Mouse (Mus musculus) liver, embryonic 14.5 days (tissue): Measurements from ENCODE around the gene Elac2.

Source experiments
- CTCF ChIP-seq: IDR thresholded peaks from 2 replicates; pipeline ENCODE4 v1.5.1; 2016; ENCODE audit warnings: antibody characterized with exemption, low read depth, control low read depth
- EP300 ChIP-seq: IDR thresholded peaks from 2 replicates; pipeline ENCODE4 v1.6.1; 2016; ENCODE audit warnings: antibody characterized with exemption, low read depth

GRCm38 (mm10) chr11:64988556-64988955, 9.7 kb downstream of the Elac2 start:
- TF ChIP-seq CTCF = no peak
- TF ChIP-seq EP300 = no peak
